Mouse (Mus musculus) cortical plate, adult 2 months (tissue): Measurements from ENCODE around the gene Tmem251.

Experiments
- CTCF ChIP-seq: fragments of 200-500 bp; IDR thresholded peaks from 2 replicates; pipeline ENCODE4 v1.5.1; 2011; ENCODE audit warnings: mild to moderate bottlenecking, control low read depth, low read length; ENCODE audit not compliant: insufficient read depth; ENCODE audit errors: extremely low read depth
- POLR2A ChIP-seq: fragments of 200-500 bp; IDR thresholded peaks from 2 replicates; pipeline ENCODE4 v1.6.1; 2011; ENCODE audit warnings: mild to moderate bottlenecking, low read length, control low read depth; ENCODE audit not compliant: insufficient read depth; ENCODE audit errors: extremely low read depth

DNA sequence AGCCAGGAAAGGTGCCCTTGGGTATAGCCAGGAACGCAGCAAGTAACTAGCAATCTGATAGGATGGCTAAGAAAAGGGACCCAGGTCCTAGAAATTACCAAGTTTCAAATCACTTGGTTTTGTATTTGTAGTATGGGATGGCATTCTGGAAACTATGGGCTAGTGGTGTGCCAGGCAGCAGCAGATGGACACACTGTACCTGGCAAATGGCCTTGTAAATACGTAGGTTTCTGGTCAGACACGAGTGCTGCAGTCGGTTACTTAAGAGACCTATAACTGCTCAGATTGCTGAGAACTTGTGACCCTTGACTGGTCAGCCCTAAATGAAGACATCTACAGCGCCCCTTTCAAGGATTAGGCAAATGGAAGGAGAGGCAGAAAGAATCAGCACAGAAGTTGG lies 34.6 kb downstream of the Tmem251 start:
- no peak for TF ChIP-seq CTCF
- TF ChIP-seq POLR2A: no peak
